Mouse (Mus musculus) testis, adult 2 months (tissue): ENCODE results near the gene Gkn3.

ENCODE experiments used
- CTCF ChIP-seq: fragments of 200-500 bp; IDR thresholded peaks from 2 replicates; pipeline ENCODE4 v1.5.1; 2012; ENCODE audit warnings: low read depth, mild to moderate bottlenecking, inconsistent platforms, low read length, moderate library complexity; ENCODE audit not compliant: control insufficient read depth, insufficient read depth, insufficient replicate concordance
- POLR2A ChIP-seq: fragments of 200-500 bp; IDR thresholded peaks from 2 replicates; pipeline ENCODE4 v1.6.1; 2012; ENCODE audit warnings: low read depth, mild to moderate bottlenecking, inconsistent platforms, low read length, moderate library complexity; ENCODE audit not compliant: control insufficient read depth

DNA sequence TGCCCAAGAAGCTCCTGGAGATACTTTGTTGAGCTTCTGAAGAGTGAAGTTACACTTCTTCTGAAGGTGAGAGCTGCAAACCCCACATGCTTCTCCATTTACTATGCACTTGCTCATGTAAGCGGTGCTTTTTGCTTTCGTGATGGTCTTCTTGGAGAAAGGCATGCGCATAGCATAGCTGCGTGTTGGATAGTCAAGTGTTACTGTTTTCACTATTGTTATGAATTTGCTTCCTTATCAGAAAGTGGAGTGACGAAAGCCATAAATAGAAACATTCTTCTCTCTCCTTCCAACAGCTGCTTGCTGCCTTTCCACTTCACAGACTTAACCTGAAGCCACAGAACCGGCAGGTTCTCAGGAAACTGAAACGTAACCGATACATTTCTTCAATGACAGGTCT lies 48.0 kb upstream of the Gkn3 start:
- no peak for TF ChIP-seq CTCF
- TF ChIP-seq POLR2A, result no peak
